29 mouse cellular contexts compared by ENCODE assay signal in the genomic region with DNA sequence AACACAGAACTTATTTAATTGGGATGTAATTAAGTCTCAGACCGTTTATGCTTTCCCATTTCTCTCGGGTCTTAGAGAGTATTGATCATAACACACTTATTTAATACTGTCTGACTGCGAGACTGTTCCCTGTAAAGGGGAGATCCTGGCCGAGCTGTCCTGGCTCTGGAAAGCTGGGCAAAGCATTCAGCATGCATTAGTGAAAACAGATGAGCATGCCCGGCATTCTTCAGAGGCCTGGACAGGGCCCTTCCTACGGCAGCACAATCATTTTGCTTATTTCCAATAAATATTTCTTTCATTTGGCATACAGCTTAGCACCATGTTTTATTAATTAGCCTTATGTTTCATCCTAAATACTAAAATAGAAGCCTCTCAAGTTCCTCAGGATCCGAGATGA.
DNase-seq lines count a peak whose midpoint lies in the region; ATAC-seq lines count a peak whose summit lies in the region.
"Had no signal": no experiment of that assay in that cellular context is flagged by ENCODE, and none has a peak within 500 bp of the region (broad histone marks: within the 10 kb centered on the region; RNA-seq: fewer than 3 reads in every experiment).

No protein-coding gene starts in this region.

- no peak for ATAC-seq in heart, embryonic 15.5 days (replicated peaks; ENCODE audit: insufficient number of reproducible peaks, insufficient read depth, low FRiP score, low read depth)
- ATAC-seq in heart, embryonic 11.5 days (replicated peaks; ENCODE audit: insufficient number of reproducible peaks, low FRiP score, low TSS enrichment) = no peak
- ATAC-seq in embryonic facial prominence, embryonic 13.5 days (ENCODE audit: insufficient number of reproducible peaks, insufficient read depth, low FRiP score, low TSS enrichment, low read depth) = no peak
- ATAC-seq in limb, embryonic 11.5 days (ENCODE audit: insufficient number of reproducible peaks, low FRiP score, low TSS enrichment, low read depth) = no peak
- ATAC-seq: inflammation-experienced regulatory T-cells, adult 6 months; Patski had no signal

- H3K4me2 ChIP-seq in heart, embryonic 15.5 days = no peak overlapping the region
- H3K4me2 ChIP-seq in heart, embryonic 11.5 days = no peak overlapping the region
- H3K4me2 ChIP-seq in embryonic facial prominence, embryonic 13.5 days = no peak overlapping the region
- no peak overlapping the region for H3K4me2 ChIP-seq in limb, embryonic 11.5 days (ENCODE audit: low read depth, severe bottlenecking)
- H3K4me2 ChIP-seq: forebrain, embryonic 12.5 days; heart, embryonic 12.5 days; hindbrain, embryonic 15.5 days had no signal

- peak overlapping the region; percentile 50; the same call in 1 of the 2 replicates for H3K27ac ChIP-seq in heart, embryonic 15.5 days
- H3K27ac ChIP-seq in heart, embryonic 11.5 days (ENCODE audit: low read depth, low read length) = no peak overlapping the region
- H3K27ac ChIP-seq in embryonic facial prominence, embryonic 13.5 days = peak overlapping the region; percentile 60
- H3K27ac ChIP-seq in limb, embryonic 11.5 days (replicated peaks; ENCODE audit: low read depth, low read length) = no peak overlapping the region
- H3K27ac ChIP-seq: forebrain, embryonic 12.5 days; hindbrain, embryonic 10.5 days; hindbrain, embryonic 15.5 days; layer of hippocampus, adult 2 months; liver, embryonic 14.5 days had no signal

- H3K4me3 ChIP-seq in heart, embryonic 15.5 days = no peak overlapping the region
- no peak overlapping the region for H3K4me3 ChIP-seq in heart, embryonic 11.5 days (ENCODE audit: low read depth, low read length)
- H3K4me3 ChIP-seq in embryonic facial prominence, embryonic 13.5 days = no peak overlapping the region
- H3K4me3 ChIP-seq in limb, embryonic 11.5 days (ENCODE audit: low read depth, low read length) = no peak overlapping the region
- H3K4me3 ChIP-seq: erythroblast, embryonic 14.5 days; forebrain, embryonic 12.5 days; heart, embryonic 12.5 days; hindbrain, embryonic 10.5 days; hindbrain, embryonic 15.5 days; layer of hippocampus, adult 2 months had no signal

- no peaks in the 10 kb centered on the region for H3K27me3 ChIP-seq in heart, embryonic 15.5 days
- H3K27me3 ChIP-seq in heart, embryonic 11.5 days (ENCODE audit: control insufficient read depth, insufficient read depth, low read length) = no peaks in the 10 kb centered on the region
- H3K27me3 ChIP-seq in embryonic facial prominence, embryonic 13.5 days = 0 out of 2 replicates have a peak, but pooled peaks cover 5% of the 10 kb centered on the region
- H3K27me3 ChIP-seq in limb, embryonic 11.5 days (ENCODE audit: control insufficient read depth, insufficient read depth, low read length) = no peaks in the 10 kb centered on the region
- H3K27me3 ChIP-seq: CH12.LX; forebrain, embryonic 12.5 days; heart, embryonic 12.5 days; hindbrain, embryonic 15.5 days; Patski had no signal

- 42% methylated on average over 7 of the region's 7 CpGs for WGBS in heart, embryonic 15.5 days
- 45% methylated on average over 7 of the region's 7 CpGs for WGBS in heart, embryonic 11.5 days (ENCODE audit: insufficient replicate concordance)
- WGBS in embryonic facial prominence, embryonic 13.5 days = 14% methylated on average over 7 of the region's 7 CpGs
- 30% methylated on average over 7 of the region's 7 CpGs for WGBS in limb, embryonic 11.5 days

- H3K4me1 ChIP-seq in heart, embryonic 15.5 days (replicated peaks) = peaks cover 30% of the 10 kb centered on the region
- peaks cover 15% of the 10 kb centered on the region for H3K4me1 ChIP-seq in heart, embryonic 11.5 days (ENCODE audit: control insufficient read depth, insufficient read depth, low read length)
- H3K4me1 ChIP-seq in embryonic facial prominence, embryonic 13.5 days = peaks cover 70% of the 10 kb centered on the region
- peaks cover 9% of the 10 kb centered on the region; the same call in 1 of the 2 replicates for H3K4me1 ChIP-seq in limb, embryonic 11.5 days (ENCODE audit: control insufficient read depth, insufficient read depth, low read length)
- H3K4me1 ChIP-seq: forebrain, embryonic 12.5 days; hindbrain, embryonic 15.5 days had no signal

- peak; percentile 61 for DNase-seq in NIH3T3 (ENCODE audit: low read depth)
- DNase-seq in limb, embryonic 11.5 days (ENCODE audit: low spot score) = peak; percentile 43
- DNase-seq in cerebellum, postnatal 14 days = no peak
- no peak for DNase-seq in gastrocnemius, postnatal 10 days
- DNase-seq: adrenal gland, postnatal 14 days; cerebellum, adult 2 months; cerebellum, postnatal 36 days; gastrocnemius, postnatal 14 days; kidney, adult 2 months; kidney, postnatal 36 days; lung, adult 2 months; lung, postnatal 10 days; midbrain, embryonic 14.5 days; retina, postnatal 1 day; right cerebral cortex, postnatal 14 days; thymus, postnatal 4 days had no signal

- H3K9ac ChIP-seq in heart, embryonic 15.5 days = no peak overlapping the region
- H3K9ac ChIP-seq in heart, embryonic 11.5 days (ENCODE audit: low read depth, low read length) = no peak overlapping the region
- no peak overlapping the region for H3K9ac ChIP-seq in embryonic facial prominence, embryonic 13.5 days
- no peak overlapping the region for H3K9ac ChIP-seq in limb, embryonic 11.5 days (ENCODE audit: low read length)
- H3K9ac ChIP-seq: forebrain, embryonic 12.5 days; heart, embryonic 12.5 days; hindbrain, embryonic 15.5 days; liver, embryonic 14.5 days had no signal

- no peaks in the 10 kb centered on the region for H3K36me3 ChIP-seq in heart, embryonic 15.5 days
- H3K36me3 ChIP-seq in heart, embryonic 11.5 days (ENCODE audit: control insufficient read depth, insufficient read depth, low read length) = no peaks in the 10 kb centered on the region
- H3K36me3 ChIP-seq in embryonic facial prominence, embryonic 13.5 days = no peaks in the 10 kb centered on the region
- H3K36me3 ChIP-seq in limb, embryonic 11.5 days (ENCODE audit: control insufficient read depth, insufficient read depth, low read length) = no peaks in the 10 kb centered on the region
- H3K36me3 ChIP-seq: forebrain, embryonic 12.5 days; heart, embryonic 12.5 days; hindbrain, embryonic 10.5 days; hindbrain, embryonic 15.5 days had no signal

- no peaks in the 10 kb centered on the region for H3K9me3 ChIP-seq in heart, embryonic 15.5 days (replicated peaks)
- no peaks in the 10 kb centered on the region for H3K9me3 ChIP-seq in heart, embryonic 11.5 days (replicated peaks; ENCODE audit: control insufficient read depth, low read length)
- H3K9me3 ChIP-seq in embryonic facial prominence, embryonic 13.5 days = no peaks in the 10 kb centered on the region
- no peaks in the 10 kb centered on the region for H3K9me3 ChIP-seq in limb, embryonic 11.5 days (ENCODE audit: control insufficient read depth, low read length)
- H3K9me3 ChIP-seq: forebrain, embryonic 12.5 days; heart, embryonic 12.5 days; hindbrain, embryonic 10.5 days; hindbrain, embryonic 15.5 days had no signal

Comparison
In these comparisons a context has a peak if more than half of its experiments do, and no peak if none do; other contexts are left out.
1. H3K27ac ChIP-seq: peak in heart, embryonic 15.5 days (single experiment) and embryonic facial prominence, embryonic 13.5 days (single experiment); none in heart, embryonic 11.5 days (single experiment) and limb, embryonic 11.5 days (single experiment).
2. DNase-seq: peak in NIH3T3 (single experiment) and limb, embryonic 11.5 days (single experiment); none in cerebellum, postnatal 14 days (0 of 2) and gastrocnemius, postnatal 10 days (single experiment).